Mouse (Mus musculus): ENCODE data around the gene Thop1.

- TF ChIP-seq CTCF (conservative IDR thresholded peaks at IDR 0.05; ENCODE audit: low read length) = no peak
- TF ChIP-seq POU5F1 (IDR thresholded peaks at IDR 0.05; ENCODE audit: borderline replicate concordance, low read length) = no peak
- no peak for TF ChIP-seq NANOG (IDR thresholded peaks at IDR 0.05; ENCODE audit: borderline replicate concordance, low read length)
Observed at GRCm38 (mm10) chr10:81092465-81093250, 22.8 kb downstream of the Thop1 start.
